Comparison of ENCODE assay signal across 8 mouse cellular contexts in genomic region chr11:106159921-106160840, GRCm38 (mm10). TPM values are rescaled to one million over a fixed set of nuclear protein-coding genes. Genes with fewer than 3 reads are reported as not detected.
DNase-seq lines count a peak whose midpoint lies in the region; ATAC-seq lines count a peak whose summit lies in the region.

No protein-coding gene starts in this region.

- intact Hi-C loops in left cerebral cortex, postnatal 14 days (cut with DNase I): loop anchor here (5.0 kb wide), 1 partner anchor 68 kb away; no protein-coding TSS in a partner anchor

- DNase-seq in cerebellum, postnatal 4 days (ENCODE audit: low spot score in 2 of 2): peak; percentile 67 to 84
- peak; percentile 73 for DNase-seq in gastrocnemius, postnatal 25 days
- DNase-seq in left cerebral cortex, postnatal 14 days (ENCODE audit: low spot score in 2 of 2): peak; percentile 85 to 88
- peak; percentile 87 for DNase-seq in right cerebral cortex, postnatal 14 days
- DNase-seq in urinary bladder, postnatal 4 days (ENCODE audit: low spot score in 2 of 2): peak; percentile 75 to 77

- peak; percentile 27 for ATAC-seq in activated CD4-positive, CD25-positive, alpha-beta regulatory T cell, adult 4 months
- ATAC-seq in inflammation-experienced regulatory T-cells, adult 6 months: peak; percentile 50
- ATAC-seq in megakaryocyte progenitor cell, adult 5-6 weeks (replicated peaks; ENCODE audit: poor library complexity): peak; percentile 38

RNA-seq across cellular contexts. Expression of gene Gm10840, which starts 0.5 kb away (rescaled TPM):
- not detected for polyA plus RNA-seq in activated CD4-positive, CD25-positive, alpha-beta regulatory T cell, adult 4 months (2017; shearing (Covaris generic))
- not detected for total RNA-seq in gastrocnemius, postnatal 25 days (2021)
- polyA plus RNA-seq in inflammation-experienced regulatory T-cells, adult 6 months (2017; shearing (Covaris generic)): not detected
- not detected for total RNA-seq in left cerebral cortex, postnatal 14 days (2021)
- total RNA-seq in megakaryocyte progenitor cell, adult 5-6 weeks (2015): 2.6 and 4.4 TPM in 2 replicates
- not detected in 2 replicates for total RNA-seq in megakaryocyte progenitor cell, adult 5-6 weeks (2017)

RNA-seq across cellular contexts. Expression of gene Limd2, which starts 0.5 kb away (rescaled TPM):
- 100 to 1,000 TPM; 633 to 743 TPM for polyA plus RNA-seq in activated CD4-positive, CD25-positive, alpha-beta regulatory T cell, adult 4 months (2017; shearing (Covaris generic))
- total RNA-seq in gastrocnemius, postnatal 25 days (2021): 1 to 10 TPM; 1.9 to 3.3 TPM
- polyA plus RNA-seq in inflammation-experienced regulatory T-cells, adult 6 months (2017; shearing (Covaris generic)): 100 to 1,000 TPM; 535 to 666 (median 652) TPM
- total RNA-seq in left cerebral cortex, postnatal 14 days (2021): 100 to 1,000 TPM in 1 of 2 experiments, 10 to 100 TPM in 1; 97.2 to 103 TPM
- 169 and 172 TPM in 2 replicates for total RNA-seq in megakaryocyte progenitor cell, adult 5-6 weeks (2015)
- 37.4 and 40.8 TPM in 2 replicates for total RNA-seq in megakaryocyte progenitor cell, adult 5-6 weeks (2017)

RNA-seq across cellular contexts. Expression of gene Strada, which starts 41.8 kb away (rescaled TPM):
- polyA plus RNA-seq in activated CD4-positive, CD25-positive, alpha-beta regulatory T cell, adult 4 months (2017; shearing (Covaris generic)): 10 to 100 TPM; 30.1 to 33.5 TPM
- total RNA-seq in gastrocnemius, postnatal 25 days (2021): 10 to 100 TPM in 1 of 2 experiments, 1 to 10 TPM in 1; 9.8 to 10.2 TPM
- 10 to 100 TPM; 28.1 to 45.4 (median 37.4) TPM for polyA plus RNA-seq in inflammation-experienced regulatory T-cells, adult 6 months (2017; shearing (Covaris generic))
- total RNA-seq in left cerebral cortex, postnatal 14 days (2021): 10 to 100 TPM; 24.3 to 26.9 TPM
- total RNA-seq in megakaryocyte progenitor cell, adult 5-6 weeks (2015): 27.0 and 31.6 TPM in 2 replicates
- 20.1 and 21.7 TPM in 2 replicates for total RNA-seq in megakaryocyte progenitor cell, adult 5-6 weeks (2017)

RNA-seq across cellular contexts. Expression of gene Ccdc47, which starts 56.0 kb away (rescaled TPM):
- 10 to 100 TPM; 65.0 to 74.5 TPM for polyA plus RNA-seq in activated CD4-positive, CD25-positive, alpha-beta regulatory T cell, adult 4 months (2017; shearing (Covaris generic))
- total RNA-seq in gastrocnemius, postnatal 25 days (2021): 10 to 100 TPM; 58.1 to 69.1 TPM
- 10 to 100 TPM; 77.0 to 93.9 (median 77.0) TPM for polyA plus RNA-seq in inflammation-experienced regulatory T-cells, adult 6 months (2017; shearing (Covaris generic))
- total RNA-seq in left cerebral cortex, postnatal 14 days (2021): 10 to 100 TPM; 78.5 to 79.8 TPM
- 41.7 and 51.3 TPM in 2 replicates for total RNA-seq in megakaryocyte progenitor cell, adult 5-6 weeks (2015)
- 138 and 195 TPM in 2 replicates for total RNA-seq in megakaryocyte progenitor cell, adult 5-6 weeks (2017)

RNA-seq across cellular contexts. Expression of gene Ddx42, which starts 56.5 kb away (rescaled TPM):
- 10 to 100 TPM; 59.1 to 71.5 TPM for polyA plus RNA-seq in activated CD4-positive, CD25-positive, alpha-beta regulatory T cell, adult 4 months (2017; shearing (Covaris generic))
- total RNA-seq in gastrocnemius, postnatal 25 days (2021): 10 to 100 TPM; 20.2 to 20.7 TPM
- 10 to 100 TPM; 55.6 to 92.5 (median 83.3) TPM for polyA plus RNA-seq in inflammation-experienced regulatory T-cells, adult 6 months (2017; shearing (Covaris generic))
- total RNA-seq in left cerebral cortex, postnatal 14 days (2021): 10 to 100 TPM; 69.0 to 69.4 TPM
- total RNA-seq in megakaryocyte progenitor cell, adult 5-6 weeks (2015): 39.8 and 47.9 TPM in 2 replicates
- 68.8 and 101 TPM in 2 replicates for total RNA-seq in megakaryocyte progenitor cell, adult 5-6 weeks (2017)

Comparison
In these comparisons a context has a peak if more than half of its experiments do, and no peak if none do; other contexts are left out.
1. Peak in every context shown above with its lines: DNase-seq and ATAC-seq.
2. RNA of gene Limd2, which starts 0.5 kb away (total RNA-seq): 37.4 to 172 TPM in megakaryocyte progenitor cell, adult 5-6 weeks and 97.2 to 103 TPM in left cerebral cortex, postnatal 14 days; 1.9 to 3.3 TPM in gastrocnemius, postnatal 25 days; every median in the first group is over 4 times any median in the second.